Mouse (Mus musculus): ENCODE measurements around the gene St6gal2.

St6gal2 gene

GRCm38 (mm10) chr17:55445250-55446184 lies at the start of gene St6gal2:
TSS of gene St6gal2 (plus strand) at chr17:55445382.
- DNase-seq (ENCODE audit: inconsistent age in 2 of 2, low spot score in 1 of 2), result peak in 1 of 2 experiments; percentile 38

DNA sequence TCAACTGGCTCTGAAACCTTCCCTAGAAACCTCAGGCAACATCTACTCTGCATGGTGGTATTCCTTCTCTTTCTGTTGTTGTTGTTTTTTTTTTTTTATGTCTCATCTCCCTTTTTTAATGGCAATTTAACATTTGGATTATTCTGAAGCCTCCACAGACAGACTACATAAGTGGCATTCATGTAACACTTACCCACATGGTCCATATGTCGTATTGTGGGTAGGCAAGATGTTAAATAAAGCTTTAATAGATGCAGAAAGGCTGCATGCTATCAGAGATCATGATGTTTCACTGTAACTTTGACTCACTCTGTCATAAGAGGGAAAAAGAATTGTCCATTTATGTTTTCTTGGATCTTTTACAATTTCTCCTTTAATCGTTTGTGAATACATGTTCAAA lies 39.1 kb upstream of the St6gal2 start:
- DNase-seq (ENCODE audit: inconsistent age in 2 of 2, low spot score in 1 of 2), result no peak

- no peak for DNase-seq (ENCODE audit: inconsistent age in 2 of 2, low spot score in 1 of 2)
These were observed 28.7 kb upstream of the St6gal2 start for GRCm38 (mm10) chr17:55416519-55416918.

GRCm38 (mm10) chr17:55446185-55446527 lies 974 bp downstream of the St6gal2 start:
- peak in 1 of 2 experiments; percentile 18 for DNase-seq (ENCODE audit: inconsistent age in 2 of 2, low spot score in 1 of 2)

DNA sequence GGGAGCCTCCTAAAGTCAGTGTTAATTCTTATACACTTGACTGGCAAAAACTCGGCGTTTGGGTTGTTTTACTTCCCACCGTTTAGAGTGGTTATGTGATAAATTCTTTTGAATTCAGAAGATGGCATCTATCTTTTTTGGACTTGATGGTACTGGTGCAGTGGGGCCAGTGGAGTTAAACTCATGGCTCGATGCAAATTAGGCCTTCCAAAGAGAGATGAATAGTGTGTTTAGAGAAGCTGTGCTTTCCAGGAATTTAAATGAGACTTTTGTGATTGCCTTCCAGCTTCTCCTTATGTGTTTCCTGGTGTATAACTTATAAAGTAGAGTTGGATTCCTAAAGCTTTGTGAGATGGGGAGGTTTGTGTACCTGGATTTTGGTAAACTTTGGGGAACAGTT lies 1.5 kb downstream of the St6gal2 start:
- DNase-seq (ENCODE audit: inconsistent age in 2 of 2, low spot score in 1 of 2), result no peak

DNA sequence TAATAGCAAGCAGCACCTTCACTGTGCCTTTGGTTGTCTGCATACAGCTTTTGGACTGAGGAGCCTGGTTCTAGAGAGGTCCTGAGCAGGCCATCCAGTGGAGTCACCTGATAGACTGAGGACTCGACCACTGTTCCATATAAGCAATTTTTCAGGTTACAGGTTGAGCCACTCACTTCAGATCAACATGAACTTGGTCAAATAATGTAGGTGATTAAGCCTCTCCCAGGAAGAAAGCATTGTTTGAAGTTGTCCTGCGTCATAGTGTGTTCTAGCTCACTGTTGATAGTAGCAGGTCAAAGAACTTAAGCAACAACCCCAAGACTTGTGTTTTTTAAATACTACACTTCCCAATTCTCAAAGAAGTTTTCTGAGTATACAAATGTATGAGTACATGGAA lies 5.8 kb downstream of the St6gal2 start:
- no peak for DNase-seq (ENCODE audit: inconsistent age in 2 of 2, low spot score in 1 of 2)

- no peak for DNase-seq (ENCODE audit: inconsistent age in 2 of 2, low spot score in 1 of 2)
These were observed 9.3 kb downstream of the St6gal2 start for GRCm38 (mm10) chr17:55454487-55454886.

DNA sequence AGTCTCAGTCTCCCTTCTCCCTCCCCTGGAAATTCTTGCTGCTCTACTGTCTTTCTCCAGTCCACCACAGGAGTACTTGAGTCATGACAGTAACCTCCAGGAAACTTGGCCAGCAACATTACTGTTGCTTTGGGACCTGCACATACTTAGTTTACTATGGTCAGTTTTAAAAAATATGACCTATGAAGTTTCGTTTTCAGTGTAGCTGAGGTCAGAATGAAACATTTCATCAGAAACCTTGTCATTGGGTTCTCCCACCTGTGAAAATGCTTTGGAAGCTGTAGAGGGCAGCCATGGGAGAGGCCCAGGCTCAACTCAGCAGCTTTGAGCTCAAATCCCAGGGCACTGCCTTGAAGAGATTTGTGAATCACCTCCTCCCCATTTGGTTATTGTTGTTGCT lies 15.0 kb downstream of the St6gal2 start:
- no peak for DNase-seq (ENCODE audit: inconsistent age in 2 of 2, low spot score in 1 of 2)

GRCm38 (mm10) chr17:55467579-55467978 lies 22.4 kb downstream of the St6gal2 start:
- no peak for DNase-seq (ENCODE audit: inconsistent age in 2 of 2, low spot score in 1 of 2)

DNA sequence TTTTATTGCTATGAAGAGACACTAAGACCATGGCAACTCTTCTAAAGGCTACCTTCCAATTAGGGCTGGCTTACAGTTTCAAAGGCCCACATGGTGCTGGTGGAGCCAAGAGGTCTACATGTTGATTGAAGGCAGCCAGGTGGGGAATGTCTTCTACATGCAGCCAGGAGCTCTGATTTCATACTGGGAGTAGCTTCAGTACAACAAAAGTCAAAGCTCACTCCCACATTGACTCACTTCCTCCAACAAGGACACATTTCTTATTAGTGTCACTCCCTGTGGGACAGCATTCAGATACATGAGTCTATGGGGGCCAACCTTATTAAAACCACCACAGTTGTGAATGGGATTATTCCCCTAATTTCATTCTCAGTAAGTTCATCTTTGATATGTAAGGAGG lies 23.8 kb downstream of the St6gal2 start:
- no peak for DNase-seq (ENCODE audit: inconsistent age in 2 of 2, low spot score in 1 of 2)

DNA sequence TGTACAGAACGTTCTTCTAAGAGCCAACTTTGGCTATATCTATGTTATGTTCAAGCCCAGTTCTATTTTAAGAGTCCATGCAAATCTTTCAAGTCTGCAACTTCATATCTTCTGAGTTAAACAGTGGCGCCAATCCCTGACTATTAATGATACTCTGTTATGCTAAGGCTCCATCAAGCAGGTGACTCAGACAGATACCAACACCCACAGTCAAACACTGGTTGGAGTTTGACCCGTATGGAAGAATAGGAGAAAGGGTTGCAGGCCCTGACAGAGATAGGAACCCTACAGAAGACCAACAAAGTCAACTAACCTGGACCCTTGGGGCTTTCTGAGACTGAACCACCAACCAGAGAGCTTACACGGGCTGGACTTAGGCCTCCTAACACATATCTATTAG lies 30.8 kb downstream of the St6gal2 start:
- no peak for DNase-seq (ENCODE audit: inconsistent age in 2 of 2, low spot score in 1 of 2)

- peak in 1 of 2 experiments; percentile 56 for DNase-seq (ENCODE audit: inconsistent age in 2 of 2, low spot score in 1 of 2)
These were observed 32.2 kb downstream of the St6gal2 start for GRCm38 (mm10) chr17:55477361-55477760.

DNA sequence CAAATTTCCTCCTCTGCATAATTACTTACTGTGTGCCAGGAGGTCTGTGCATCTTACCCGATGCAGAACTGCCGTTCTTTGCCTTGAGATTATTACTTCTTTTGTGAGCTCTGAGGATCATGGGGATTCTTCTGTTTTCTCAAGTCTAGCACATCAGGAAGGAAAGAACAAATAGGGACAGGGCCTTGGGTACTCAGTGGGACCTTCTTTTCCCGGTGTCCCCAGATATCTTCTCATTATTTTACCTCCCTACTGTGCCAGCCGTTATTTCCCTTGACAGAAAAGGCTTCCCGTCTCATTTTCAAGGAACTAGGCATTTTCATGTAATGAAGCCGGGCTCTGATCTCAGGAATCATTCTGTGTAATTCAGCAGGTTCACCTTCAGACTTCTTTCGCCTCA lies 34.2 kb downstream of the St6gal2 start:
- no peak for DNase-seq (ENCODE audit: inconsistent age in 2 of 2, low spot score in 1 of 2)

DNA sequence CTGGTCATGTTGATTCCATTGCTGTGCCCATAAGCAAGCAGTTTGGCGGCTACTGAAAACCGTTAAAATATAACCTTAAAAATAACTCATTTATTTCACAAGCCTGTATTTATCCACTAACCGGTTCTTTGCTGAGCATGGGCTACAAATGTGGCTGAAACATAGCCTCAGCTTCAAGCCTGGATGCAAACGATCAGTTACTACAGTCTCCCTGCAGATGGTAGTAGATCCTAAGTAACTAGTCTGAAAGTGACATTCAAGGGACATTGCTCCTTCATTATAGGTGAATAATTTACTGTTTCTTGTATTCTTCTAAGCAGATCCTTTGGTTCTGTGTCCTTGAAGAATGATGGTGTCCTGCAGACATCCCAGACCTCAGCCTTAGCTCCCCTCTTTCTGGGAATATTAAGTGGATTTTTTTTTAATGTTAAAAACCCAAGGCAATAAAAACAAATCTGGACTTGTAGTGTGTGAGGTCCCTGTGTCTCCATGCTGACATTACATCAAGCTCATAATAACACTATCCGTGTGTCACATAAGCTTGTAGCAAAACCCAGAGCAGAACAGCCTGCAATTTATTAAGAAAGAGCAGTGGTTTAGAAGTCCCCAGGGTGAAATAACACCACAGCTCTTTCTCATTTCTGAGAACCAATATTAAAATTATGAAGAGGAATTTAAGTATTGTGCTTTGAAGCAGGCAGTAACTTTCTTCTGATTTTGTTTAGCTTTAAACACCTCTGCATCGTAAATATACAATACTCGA lies 39.1 kb downstream of the St6gal2 start:
- no peak for DNase-seq (ENCODE audit: inconsistent age in 2 of 2, low spot score in 1 of 2)

DNA sequence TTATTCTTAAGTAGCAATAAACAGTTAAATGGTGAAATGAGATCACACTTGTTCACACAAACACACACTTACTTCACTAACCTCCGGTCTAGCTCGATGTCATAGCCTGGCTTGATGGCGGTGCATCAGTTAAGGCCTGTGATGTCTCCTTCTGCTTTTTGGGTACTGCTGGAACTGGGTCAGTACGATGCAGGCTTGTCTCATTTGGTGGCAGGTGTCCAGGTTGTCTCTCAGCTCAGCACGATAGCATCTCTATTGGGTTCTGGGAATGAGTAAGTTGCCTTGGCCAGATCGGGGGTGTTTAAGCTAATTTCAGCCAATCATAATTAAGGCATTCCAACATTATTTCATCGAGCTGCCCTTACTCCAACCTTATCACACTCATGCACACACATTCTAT lies 86.7 kb downstream of the St6gal2 start:
- no peak for DNase-seq (ENCODE audit: inconsistent age in 2 of 2, low spot score in 1 of 2)

GRCm38 (mm10) chr17:55548476-55548875 lies 103.3 kb downstream of the St6gal2 start:
- no peak for DNase-seq (ENCODE audit: inconsistent age in 2 of 2, low spot score in 1 of 2)

DNA sequence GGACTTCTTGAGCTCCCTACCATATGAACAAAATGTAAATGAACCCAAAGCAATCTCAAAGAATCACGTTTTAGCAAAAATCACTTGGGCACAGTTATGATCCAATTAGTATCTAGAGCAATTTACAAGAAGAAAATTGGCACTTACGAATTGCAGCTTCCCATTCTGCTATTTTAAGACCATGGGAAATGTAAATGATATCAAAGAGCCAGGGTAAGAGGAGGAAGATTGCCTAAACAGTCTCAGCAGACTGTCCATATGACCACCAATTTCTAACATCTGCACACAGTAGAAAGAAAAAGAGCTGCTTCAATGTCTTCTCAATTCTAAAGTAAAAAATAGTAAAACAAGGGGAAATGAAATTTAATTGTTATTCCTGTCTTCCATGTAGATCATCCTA lies 116.6 kb downstream of the St6gal2 start:
- DNase-seq (ENCODE audit: inconsistent age in 2 of 2, low spot score in 1 of 2), result no peak

Data from adrenal gland, adult (tissue).